Mouse (Mus musculus) spleen, embryonic (tissue): ENCODE data around the gene Ttc16.

Experiments
- CTCF ChIA-PET: fragments of 350-600 bp; sonication (Branson Sonifier 250); formaldehyde crosslinking; loops from one replicate; lab custom pipeline; 2022; lab: Charles Lee

Ttc16 gene

GRCm38 (mm10) chr2:32775359-32776074 lies at the start of gene Ttc16, which contains the start of gene Ptrh1:
TSS of gene Ttc16 (minus strand) at chr2:32775633.
TSS of gene Ptrh1 (plus strand) at chr2:32775786.
- CTCF ChIA-PET = interaction anchor here (0.5 to 0.6 kb wide), 2 partner anchors 71 to 1639 kb away, joined by 7 to 14 read pairs; no protein-coding TSS in a partner anchor

GRCm38 (mm10) chr2:32824778-32825177 lies 49.3 kb upstream of the Ttc16 start:
- CTCF ChIA-PET = no interaction called here

DNA sequence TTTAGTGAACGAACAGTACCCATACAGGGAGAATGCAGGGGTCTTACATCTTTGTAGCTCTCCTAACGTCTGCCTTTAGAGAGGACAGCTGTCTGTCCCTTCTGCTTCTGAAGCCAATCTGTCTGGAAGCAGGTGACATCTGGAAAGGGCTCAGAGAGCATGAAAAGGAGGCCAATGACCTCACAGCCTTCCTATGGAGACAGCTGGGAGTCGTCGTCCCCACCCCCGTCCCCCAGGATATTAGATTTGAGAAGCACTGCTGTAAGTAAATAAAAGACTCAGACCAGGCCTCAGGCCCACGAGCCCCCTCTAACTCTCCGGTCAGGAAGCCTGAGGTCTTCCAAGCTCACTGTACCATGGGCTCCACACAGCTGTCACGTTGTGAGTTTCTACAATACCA lies 48.7 kb upstream of the Ttc16 start:
- CTCF ChIA-PET = no interaction called here

GRCm38 (mm10) chr2:32823579-32824154 lies 48.2 kb upstream of the Ttc16 start:
- CTCF ChIA-PET = no interaction called here

DNA sequence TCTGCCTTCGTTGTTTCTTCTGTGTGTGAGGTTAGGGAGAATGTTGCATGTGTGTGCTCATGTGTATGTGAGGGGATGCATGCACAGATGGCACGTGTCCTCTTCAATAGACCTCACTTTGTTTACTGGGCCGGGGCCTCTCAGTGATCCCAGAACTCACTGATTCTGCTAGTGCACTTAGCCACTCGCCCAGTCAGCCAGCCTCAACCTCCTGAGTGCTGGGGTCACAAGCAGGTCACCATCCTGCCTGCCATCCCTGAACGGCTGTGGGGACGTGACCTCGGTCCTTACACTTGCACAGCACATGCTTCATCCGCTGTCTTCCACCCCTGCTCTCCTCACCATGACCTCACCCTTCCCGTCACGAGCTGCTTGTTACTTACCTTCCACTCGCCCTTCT lies 47.7 kb upstream of the Ttc16 start:
- CTCF ChIA-PET = interaction anchor here (1.0 to 1.5 kb wide), 4 partner anchors 10 to 32 kb away, joined by 3 to 5 read pairs (median 4); no protein-coding TSS in a partner anchor

DNA sequence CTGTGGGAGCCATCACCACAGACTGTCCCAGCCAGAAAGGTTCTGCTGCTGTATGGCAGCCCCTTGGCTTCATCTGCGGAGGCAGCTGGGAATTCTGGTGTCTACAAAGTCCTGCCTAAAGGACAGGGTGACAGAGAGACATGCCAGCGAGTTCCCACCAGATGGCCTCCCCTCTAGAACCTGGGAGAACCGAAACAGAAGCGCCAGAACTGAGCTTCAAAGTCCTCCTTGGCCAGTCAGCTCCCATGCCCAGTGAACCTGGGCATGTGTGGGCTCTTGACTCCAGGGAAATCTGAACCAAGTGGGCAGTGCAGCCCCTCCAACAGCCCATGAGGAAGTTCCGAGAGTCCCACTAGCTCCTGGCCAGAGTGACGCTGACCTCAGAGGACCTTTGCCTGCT lies 47.2 kb upstream of the Ttc16 start:
- CTCF ChIA-PET = interaction anchor here (1.0 to 1.5 kb wide), 4 partner anchors 9 to 33 kb away, joined by 3 to 5 read pairs (median 4); no protein-coding TSS in a partner anchor

- CTCF ChIA-PET = interaction anchor here (0.7 kb wide), 1 partner anchor 53 kb away, joined by 4 read pairs; no protein-coding TSS in a partner anchor
These were observed 45.8 kb upstream of the Ttc16 start for GRCm38 (mm10) chr2:32821041-32821802.

GRCm38 (mm10) chr2:32818208-32818607 lies 42.8 kb upstream of the Ttc16 start:
- CTCF ChIA-PET = no interaction called here

DNA sequence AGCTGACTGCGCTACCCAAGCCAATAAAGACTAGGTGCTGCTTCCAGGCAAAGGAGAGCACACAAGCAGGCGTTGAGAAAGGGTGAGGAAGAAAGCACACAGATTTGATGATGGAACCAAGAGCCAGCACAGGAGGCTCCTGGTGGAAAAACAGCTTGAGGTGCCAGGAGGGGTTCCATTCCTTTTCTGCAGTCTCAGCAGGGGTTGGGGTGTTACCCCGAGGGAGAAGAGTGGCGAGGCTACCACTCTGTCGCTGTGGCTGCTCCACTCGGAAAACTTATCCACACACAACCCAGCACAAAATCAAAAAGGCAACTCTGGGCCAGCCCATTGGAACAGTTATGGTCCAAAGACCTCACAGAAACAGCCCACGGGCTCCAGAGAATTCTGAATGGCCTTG lies 42.2 kb upstream of the Ttc16 start:
- CTCF ChIA-PET = no interaction called here

DNA sequence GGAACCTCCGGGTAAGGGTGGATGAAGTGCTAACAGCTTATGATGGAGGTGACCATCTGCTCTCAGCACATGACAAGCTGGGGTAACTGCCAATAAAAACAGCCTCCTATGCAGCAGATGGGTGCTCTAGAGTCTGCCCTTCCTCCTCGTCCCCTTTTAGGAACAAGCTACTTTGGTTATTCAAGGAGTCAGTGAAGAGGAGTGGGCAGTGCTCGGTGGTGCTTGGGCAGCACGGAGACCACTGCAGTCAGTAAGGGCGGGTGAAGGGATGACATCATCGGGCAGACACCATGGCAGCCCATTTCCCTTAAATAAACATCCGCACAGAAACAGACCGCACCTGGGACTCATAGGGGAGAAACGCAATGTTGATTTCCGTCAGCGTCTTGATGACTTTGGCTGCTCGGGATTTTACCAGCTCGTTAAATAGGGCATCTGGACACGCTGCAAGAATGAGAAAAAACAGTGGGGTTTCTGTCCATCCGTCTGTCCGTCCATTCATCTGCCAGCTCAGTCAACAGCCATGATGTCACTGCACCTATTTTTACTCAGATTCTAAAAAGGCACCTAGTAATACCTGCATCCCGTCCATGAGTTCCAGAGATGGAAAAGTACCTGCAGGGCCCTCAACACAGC lies 41.6 kb upstream of the Ttc16 start:
- CTCF ChIA-PET = no interaction called here

DNA sequence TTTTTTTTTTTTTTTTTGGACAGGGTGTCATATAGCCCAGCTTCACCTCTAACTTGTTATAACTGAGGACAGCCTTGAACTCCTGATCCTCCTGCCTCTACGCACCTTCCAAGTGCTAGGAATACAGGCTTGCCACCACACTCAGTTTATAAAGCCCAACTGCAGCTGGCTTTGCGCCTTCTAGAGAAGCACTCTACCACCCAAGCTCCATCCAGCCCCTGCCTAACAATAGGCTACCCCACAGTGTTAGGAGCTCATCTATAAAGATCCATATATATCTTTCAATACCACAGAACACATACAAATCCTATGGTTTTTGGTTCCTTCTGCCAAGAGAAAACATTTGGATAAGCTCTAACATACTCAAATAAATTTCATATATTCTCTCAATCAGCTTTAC lies 41.1 kb upstream of the Ttc16 start:
- CTCF ChIA-PET = no interaction called here

DNA sequence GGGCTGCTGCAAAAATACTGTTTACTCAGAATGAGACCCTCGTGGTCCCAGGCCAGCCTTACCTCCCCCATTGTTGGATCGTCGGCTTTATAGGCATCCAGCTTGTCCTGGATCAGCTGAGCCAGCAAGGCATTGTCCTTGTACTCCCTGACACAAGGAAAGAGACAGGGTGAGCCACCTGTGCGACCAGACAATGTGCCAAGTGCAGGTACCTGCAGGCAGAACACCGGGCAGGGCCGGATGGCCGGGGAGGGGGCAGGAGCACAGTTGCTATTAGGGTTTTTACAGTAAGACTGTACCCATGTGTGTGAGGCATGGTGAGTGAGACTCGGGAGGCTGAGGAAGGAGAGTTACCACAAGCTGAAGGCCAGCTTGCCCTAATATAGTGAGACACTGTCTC lies 36.5 kb upstream of the Ttc16 start:
- CTCF ChIA-PET = no interaction called here

- CTCF ChIA-PET = no interaction called here
These were observed 33.6 kb upstream of the Ttc16 start for GRCm38 (mm10) chr2:32808816-32809566.

GRCm38 (mm10) chr2:32798251-32798962 lies 23.0 kb upstream of the Ttc16 start:
- CTCF ChIA-PET = no interaction called here

GRCm38 (mm10) chr2:32795748-32796418 lies 20.4 kb upstream of the Ttc16 start:
- CTCF ChIA-PET = no interaction called here

DNA sequence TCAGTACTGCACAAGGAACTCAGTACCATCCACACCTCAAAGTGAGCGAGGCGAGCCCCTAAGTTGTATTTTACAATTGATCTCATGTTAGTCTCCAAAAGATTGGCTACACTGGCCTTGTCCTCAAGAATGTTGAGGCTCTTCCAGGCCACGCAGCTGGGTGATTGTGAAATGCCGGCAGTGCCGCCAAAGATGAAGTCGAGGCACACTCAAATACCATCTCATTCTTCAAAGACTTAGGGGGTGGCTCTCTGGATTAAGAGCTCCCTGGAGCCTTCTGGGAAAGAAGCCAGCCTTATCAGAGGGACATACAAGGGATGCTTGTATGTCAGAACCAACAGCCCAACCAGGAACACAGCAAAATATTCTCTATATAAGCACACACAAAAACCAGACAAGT lies 15.9 kb upstream of the Ttc16 start:
- CTCF ChIA-PET = no interaction called here

DNA sequence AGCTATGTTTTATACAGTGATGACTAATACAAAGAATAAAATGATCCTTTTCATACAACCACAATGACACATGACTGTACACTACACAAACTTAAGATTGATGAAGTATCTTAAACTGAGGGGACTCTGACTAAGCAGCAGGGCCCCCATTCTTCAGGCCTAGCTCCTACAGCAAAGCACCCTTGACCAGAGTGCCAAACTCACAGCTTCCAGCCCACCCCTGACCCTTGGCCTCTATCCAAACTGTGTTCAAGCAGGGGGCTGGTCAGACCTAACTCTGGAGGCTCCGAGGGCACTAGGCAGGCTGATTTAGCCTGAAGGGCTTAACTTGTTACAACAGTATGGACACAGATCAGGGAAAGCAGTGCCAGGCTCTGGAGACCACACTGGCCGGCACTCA lies 13.1 kb upstream of the Ttc16 start:
- CTCF ChIA-PET = no interaction called here

- CTCF ChIA-PET = interaction anchor here (0.8 kb wide), 1 partner anchor 67 kb away, joined by 3 read pairs; no protein-coding TSS in a partner anchor
These were observed 11.7 kb upstream of the Ttc16 start for GRCm38 (mm10) chr2:32787176-32787575.

GRCm38 (mm10) chr2:32784048-32784681 lies 8.7 kb upstream of the Ttc16 start, which contains the start of gene Cfap157:
TSS of gene Cfap157 (minus strand) at chr2:32784428.
- CTCF ChIA-PET = no interaction called here
